Mouse (Mus musculus): ENCODE data around the gene Mchr1.
A peak's percentile ranks its signal among the peaks of the same experiment; 100 is the strongest.

The Mchr1 gene

GRCm38 (mm10) chr15:81228258-81228657, 7.0 kb upstream of the Mchr1 start:
- no peak for DNase-seq

GRCm38 (mm10) chr15:81229791-81230190, 5.5 kb upstream of the Mchr1 start:
- no peak for DNase-seq

GRCm38 (mm10) chr15:81231325-81231724, 4.0 kb upstream of the Mchr1 start:
- no peak for DNase-seq

- DNase-seq: no peak
These were observed 763 bp downstream of the Mchr1 start for GRCm38 (mm10) chr15:81236062-81236461.

- DNase-seq: no peak
These were observed 2.2 kb downstream of the Mchr1 start for GRCm38 (mm10) chr15:81237471-81237870.

GRCm38 (mm10) chr15:81239261-81239660, 4.0 kb downstream of the Mchr1 start:
- no peak for DNase-seq

- no peak for DNase-seq
These were observed 4.6 kb downstream of the Mchr1 start for GRCm38 (mm10) chr15:81239794-81240343.

- DNase-seq: no peak
These were observed 11.6 kb downstream of the Mchr1 start for GRCm38 (mm10) chr15:81246890-81247289.

GRCm38 (mm10) chr15:81247583-81248340, 12.5 kb downstream of the Mchr1 start:
- DNase-seq: no peak

- DNase-seq: no peak
These were observed 13.0 kb downstream of the Mchr1 start for GRCm38 (mm10) chr15:81248341-81248679.

- no peak for DNase-seq
These were observed 13.8 kb downstream of the Mchr1 start for GRCm38 (mm10) chr15:81248951-81249579.

GRCm38 (mm10) chr15:81252626-81253174, 17.4 kb downstream of the Mchr1 start:
- no peak for DNase-seq

GRCm38 (mm10) chr15:81253585-81253984, 18.3 kb downstream of the Mchr1 start:
- DNase-seq: no peak

GRCm38 (mm10) chr15:81254113-81254640, 18.9 kb downstream of the Mchr1 start:
- DNase-seq: no peak

- no peak for DNase-seq
These were observed 19.8 kb downstream of the Mchr1 start for GRCm38 (mm10) chr15:81255063-81255462.

GRCm38 (mm10) chr15:81258296-81258695, 23.0 kb downstream of the Mchr1 start:
- no peak for DNase-seq

- no peak for DNase-seq
These were observed 24.0 kb downstream of the Mchr1 start for GRCm38 (mm10) chr15:81259304-81259703.

- no peak for DNase-seq
These were observed 24.9 kb downstream of the Mchr1 start for GRCm38 (mm10) chr15:81260208-81260607.

GRCm38 (mm10) chr15:81264392-81265095, 29.2 kb downstream of the Mchr1 start:
- DNase-seq: no peak

- DNase-seq: no peak
These were observed 32.1 kb downstream of the Mchr1 start for GRCm38 (mm10) chr15:81267416-81267815.

- peak; percentile 65 for DNase-seq
These were observed 37.2 kb downstream of the Mchr1 start for GRCm38 (mm10) chr15:81272305-81273053.

- no peak for DNase-seq
These were observed 38.1 kb downstream of the Mchr1 start for GRCm38 (mm10) chr15:81273361-81273760.
